Mouse (Mus musculus) testis, adult 2 months (tissue): ENCODE measurements around the gene Foxm1.

Source experiments
- CTCF ChIP-seq: fragments of 200-500 bp; IDR thresholded peaks from 2 replicates; pipeline ENCODE4 v1.5.1; 2012; ENCODE audit warnings: low read depth, mild to moderate bottlenecking, inconsistent platforms, low read length, moderate library complexity; ENCODE audit not compliant: control insufficient read depth, insufficient read depth, insufficient replicate concordance
- POLR2A ChIP-seq: fragments of 200-500 bp; IDR thresholded peaks from 2 replicates; pipeline ENCODE4 v1.6.1; 2012; ENCODE audit warnings: low read depth, mild to moderate bottlenecking, inconsistent platforms, low read length, moderate library complexity; ENCODE audit not compliant: control insufficient read depth

DNA sequence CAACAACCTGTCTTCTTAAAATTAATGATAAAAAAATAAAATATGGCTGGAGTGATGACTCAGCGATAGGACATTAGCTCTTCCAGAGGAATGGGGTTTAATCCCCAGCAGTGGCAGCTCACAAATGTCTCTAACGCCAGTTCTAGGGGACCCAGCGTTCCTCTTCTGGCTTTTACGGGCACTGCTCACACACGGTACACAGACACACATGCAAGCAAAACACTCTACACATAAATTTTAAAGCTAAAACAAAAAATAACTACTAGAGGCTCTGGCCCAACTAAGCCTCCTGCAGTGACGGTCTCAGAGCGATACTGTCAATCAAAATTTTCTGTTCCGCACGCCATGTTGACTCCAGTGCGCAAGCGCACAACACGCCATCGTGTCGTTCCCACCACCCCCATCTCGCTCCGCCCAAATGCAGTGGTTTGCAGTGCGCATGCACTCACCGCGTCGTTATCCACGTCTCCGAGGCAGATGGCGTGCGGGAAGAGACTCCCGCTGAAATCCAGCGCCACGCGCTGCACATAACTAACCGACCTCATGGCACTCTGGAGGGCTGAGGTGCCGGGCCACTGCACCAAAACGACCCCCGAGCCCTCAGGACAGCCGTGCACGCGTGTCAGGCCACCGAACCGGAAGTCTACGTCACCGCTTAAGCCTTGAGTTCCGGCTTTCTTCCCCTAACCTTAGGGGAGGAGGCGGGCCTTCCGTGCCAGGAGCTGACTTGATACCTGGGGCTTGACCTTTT is 61.7 kb downstream of the Foxm1 start, which contains the start of gene Itfg2:
- no peak for TF ChIP-seq CTCF
- TF ChIP-seq POLR2A, result peak; percentile 97
